Mouse (Mus musculus): ENCODE results near the gene Apol8.

Apol8 gene

GRCm38 (mm10) chr15:77756848-77757247, at the start of gene Apol8:
Apol8 (minus strand) TSS chr15:77757003.
- no peak for DNase-seq (ENCODE audit: low read depth, low spot score)

- no peak for DNase-seq (ENCODE audit: low read depth, low spot score)
Measured at GRCm38 (mm10) chr15:77805657-77806056, 48.9 kb upstream of the Apol8 start.

GRCm38 (mm10) chr15:77804949-77805348, 48.1 kb upstream of the Apol8 start:
- DNase-seq (ENCODE audit: low read depth, low spot score), result no peak

- DNase-seq (ENCODE audit: low read depth, low spot score), result no peak
Measured at GRCm38 (mm10) chr15:77804460-77804859, 47.7 kb upstream of the Apol8 start.

GRCm38 (mm10) chr15:77803747-77804146, 46.9 kb upstream of the Apol8 start:
- DNase-seq (ENCODE audit: low read depth, low spot score), result no peak

- DNase-seq (ENCODE audit: low read depth, low spot score), result no peak
Measured at GRCm38 (mm10) chr15:77802992-77803391, 46.2 kb upstream of the Apol8 start.

- no peak for DNase-seq (ENCODE audit: low read depth, low spot score)
Measured at GRCm38 (mm10) chr15:77801188-77801587, 44.4 kb upstream of the Apol8 start.

GRCm38 (mm10) chr15:77800511-77800910, 43.7 kb upstream of the Apol8 start:
- DNase-seq (ENCODE audit: low read depth, low spot score), result peak; percentile 83

- no peak for DNase-seq (ENCODE audit: low read depth, low spot score)
Measured at GRCm38 (mm10) chr15:77799491-77800474, 43.0 kb upstream of the Apol8 start.

GRCm38 (mm10) chr15:77798664-77799490, 42.1 kb upstream of the Apol8 start:
- DNase-seq (ENCODE audit: low read depth, low spot score), result no peak

GRCm38 (mm10) chr15:77797609-77798411, 41.0 kb upstream of the Apol8 start:
- no peak for DNase-seq (ENCODE audit: low read depth, low spot score)

- DNase-seq (ENCODE audit: low read depth, low spot score), result no peak
Measured at GRCm38 (mm10) chr15:77796409-77797035, 39.7 kb upstream of the Apol8 start.

- DNase-seq (ENCODE audit: low read depth, low spot score), result no peak
Measured at GRCm38 (mm10) chr15:77794908-77795356, 38.1 kb upstream of the Apol8 start.

- DNase-seq (ENCODE audit: low read depth, low spot score), result no peak
Measured at GRCm38 (mm10) chr15:77794138-77794907, 37.5 kb upstream of the Apol8 start.

GRCm38 (mm10) chr15:77793554-77793953, 36.8 kb upstream of the Apol8 start:
- peak; percentile 57 for DNase-seq (ENCODE audit: low read depth, low spot score)

GRCm38 (mm10) chr15:77793094-77793493, 36.3 kb upstream of the Apol8 start:
- no peak for DNase-seq (ENCODE audit: low read depth, low spot score)

GRCm38 (mm10) chr15:77792056-77792455, 35.3 kb upstream of the Apol8 start:
- no peak for DNase-seq (ENCODE audit: low read depth, low spot score)

- DNase-seq (ENCODE audit: low read depth, low spot score), result no peak
Measured at GRCm38 (mm10) chr15:77790656-77791405, 34.0 kb upstream of the Apol8 start.

GRCm38 (mm10) chr15:77789186-77789585, 32.4 kb upstream of the Apol8 start:
- no peak for DNase-seq (ENCODE audit: low read depth, low spot score)

Measured in skeletal muscle tissue, adult 2 months (tissue).